Comparison of ENCODE assay signal across 9 mouse cellular contexts in genomic region chr1:73966411-73967238, GRCm38 (mm10).
A peak's percentile ranks its signal among the peaks of the same experiment; 100 is the strongest.
DNase-seq lines count a peak whose midpoint lies in the region; ATAC-seq lines count a peak whose summit lies in the region.
"Had no signal": no experiment of that assay in that cellular context is flagged by ENCODE, and none has a peak within 500 bp of the region (broad histone marks: within the 10 kb centered on the region; RNA-seq: fewer than 3 reads in every experiment).

No protein-coding gene starts in this region.

- peaks cover 61% of the 10 kb centered on the region for H3K4me1 ChIP-seq in embryonic facial prominence, embryonic 15.5 days

- intact Hi-C loops in gastrocnemius, postnatal 14 days (cut with DNase I; ENCODE audit: low total_unique reads): no loop called here

- peak; percentile 69 for DNase-seq in gastrocnemius, postnatal 14 days
- no peak for DNase-seq in gastrocnemius, adult 18-20 months (ENCODE audit: low spot score)
- DNase-seq in kidney, adult 11 months: peak; percentile 84
- DNase-seq in lung, postnatal 14 days: peak; percentile 65
- DNase-seq in cerebellum, postnatal 25 days: no peak
- DNase-seq in layer of hippocampus, postnatal 10 days (ENCODE audit: low spot score in 2 of 2): no peak

- H3K27me3 ChIP-seq in embryonic facial prominence, embryonic 15.5 days: no peaks in the 10 kb centered on the region

- no peak overlapping the region for H3K9ac ChIP-seq in embryonic facial prominence, embryonic 15.5 days
- H3K9ac ChIP-seq: midbrain, embryonic 13.5 days had no signal

- 0 out of 2 replicates have a peak overlapping the region, but pooled peaks have one; percentile 7 for H3K27ac ChIP-seq in embryonic facial prominence, embryonic 15.5 days (replicated peaks)
- H3K27ac ChIP-seq: midbrain, embryonic 13.5 days had no signal

- H3K4me2 ChIP-seq in embryonic facial prominence, embryonic 15.5 days (replicated peaks): no peak overlapping the region
- H3K4me2 ChIP-seq: midbrain, embryonic 13.5 days had no signal

- 59% methylated on average over 12 of the region's 12 CpGs for WGBS in embryonic facial prominence, embryonic 15.5 days

- no peak overlapping the region for H3K4me3 ChIP-seq in embryonic facial prominence, embryonic 15.5 days (replicated peaks)
- H3K4me3 ChIP-seq: midbrain, embryonic 13.5 days had no signal

- peaks cover 13% of the 10 kb centered on the region; the same call in 1 of the 2 replicates for H3K36me3 ChIP-seq in embryonic facial prominence, embryonic 15.5 days
- H3K36me3 ChIP-seq: midbrain, embryonic 13.5 days had no signal

- no peaks in the 10 kb centered on the region for H3K9me3 ChIP-seq in embryonic facial prominence, embryonic 15.5 days (replicated peaks)
- H3K9me3 ChIP-seq: midbrain, embryonic 13.5 days had no signal

- no peak for ATAC-seq in embryonic facial prominence, embryonic 15.5 days (ENCODE audit: insufficient number of reproducible peaks, low FRiP score, low TSS enrichment, low read depth)
- ATAC-seq in monocyte, adult 5-6 weeks (replicated peaks; ENCODE audit: insufficient number of reproducible peaks, low FRiP score, low TSS enrichment, poor library complexity, severe bottlenecking): no peak
- ATAC-seq: midbrain, embryonic 13.5 days had no signal

Comparison
In these comparisons a context has a peak if more than half of its experiments do, and no peak if none do; other contexts are left out.
1. DNase-seq: peak in gastrocnemius, postnatal 14 days (single experiment), kidney, adult 11 months (single experiment) and lung, postnatal 14 days (single experiment); none in gastrocnemius, adult 18-20 months (single experiment), cerebellum, postnatal 25 days (0 of 2) and layer of hippocampus, postnatal 10 days (0 of 2).